ENCODE assay signal across 17 mouse cellular contexts in the genomic region with DNA sequence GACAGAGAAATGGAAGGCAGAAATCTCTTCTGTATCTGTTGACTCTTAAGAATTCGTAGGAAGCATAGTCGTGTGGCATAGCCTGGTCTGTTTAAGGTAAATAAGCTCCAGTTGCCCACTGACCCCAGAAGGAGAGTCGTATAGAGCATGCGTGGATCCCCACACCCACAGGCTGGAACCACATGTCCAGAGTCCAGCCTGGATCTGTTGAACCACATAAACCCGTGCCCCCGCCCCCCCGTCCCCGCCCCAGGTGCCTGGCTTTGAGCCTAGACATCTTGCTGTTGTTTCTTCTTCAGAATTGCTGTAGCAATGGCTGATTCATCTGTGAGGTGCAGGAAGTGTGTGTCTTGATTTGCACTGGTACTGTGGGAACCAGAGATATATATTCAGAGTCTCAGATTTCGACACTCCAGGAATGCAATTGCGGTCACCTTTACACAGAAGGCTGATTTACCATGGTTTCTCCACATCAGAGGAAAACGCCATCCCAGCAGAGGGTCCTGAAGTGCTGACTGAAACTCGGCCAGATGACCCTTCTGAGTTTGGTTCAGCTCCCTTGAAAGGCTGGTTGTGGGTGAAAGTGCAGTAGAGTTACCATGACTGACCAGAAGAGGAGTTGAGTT.
DNase-seq lines count a peak whose midpoint lies in the region; ATAC-seq and TF ChIP-seq lines count a peak whose summit lies in the region.
"Had no signal": no experiment of that assay in that cellular context is flagged by ENCODE, and none has a peak within 500 bp of the region (broad histone marks: within the 10 kb centered on the region; RNA-seq: fewer than 3 reads in every experiment).

No protein-coding gene starts in this region.

- H3K27ac ChIP-seq in embryonic fibroblast, embryonic 13.5 days (ENCODE audit: insufficient read depth, low read length): peak overlapping the region; percentile 64
- H3K27ac ChIP-seq in kidney, postnatal 0 days: peak overlapping the region; percentile 51
- no peak overlapping the region for H3K27ac ChIP-seq in midbrain, embryonic 13.5 days
- H3K27ac ChIP-seq: forebrain, embryonic 10.5 days; heart, embryonic 15.5 days; hindbrain, embryonic 13.5 days; macrophage; midbrain, embryonic 12.5 days had no signal

- intact Hi-C loops in heart, postnatal 36 days (cut with DNase I): no loop called here

- DNase-seq in cerebellum, adult 9-10 months: peak; percentile 11
- no peak for DNase-seq in cerebellum, postnatal 25 days
- DNase-seq in 3134 (ENCODE audit: extremely low read depth, insufficient read length, low spot score): peak; percentile 9
- DNase-seq in kidney, postnatal 0 days (ENCODE audit: low spot score): no peak
- DNase-seq in heart, postnatal 36 days: no peak
- DNase-seq in right cerebral cortex, postnatal 14 days: no peak
- DNase-seq: cerebellum, adult 2 months; heart, adult 11 months; lung, adult 2 months; thymus, postnatal 36 days had no signal

- no peaks in the 10 kb centered on the region for H3K27me3 ChIP-seq in kidney, postnatal 0 days (ENCODE audit: insufficient read depth, low read length)
- H3K27me3 ChIP-seq in midbrain, embryonic 13.5 days: no peaks in the 10 kb centered on the region
- H3K27me3 ChIP-seq: heart, embryonic 15.5 days; hindbrain, embryonic 13.5 days; midbrain, embryonic 12.5 days had no signal

- H3K4me2 ChIP-seq in kidney, postnatal 0 days (ENCODE audit: low read length): no peak overlapping the region
- no peak overlapping the region for H3K4me2 ChIP-seq in midbrain, embryonic 13.5 days (replicated peaks)
- H3K4me2 ChIP-seq: heart, embryonic 15.5 days; hindbrain, embryonic 13.5 days; midbrain, embryonic 12.5 days had no signal

- no peak overlapping the region for H3K4me3 ChIP-seq in embryonic fibroblast, embryonic 13.5 days (ENCODE audit: insufficient read depth, low read length)
- H3K4me3 ChIP-seq in kidney, postnatal 0 days (replicated peaks; ENCODE audit: low read depth, low read length): no peak overlapping the region
- H3K4me3 ChIP-seq in midbrain, embryonic 13.5 days (replicated peaks): no peak overlapping the region
- H3K4me3 ChIP-seq: forebrain, embryonic 10.5 days; heart, embryonic 15.5 days; hindbrain, embryonic 13.5 days; midbrain, embryonic 12.5 days had no signal

- no peaks in the 10 kb centered on the region for H3K9me3 ChIP-seq in kidney, postnatal 0 days (replicated peaks; ENCODE audit: low read length)
- H3K9me3 ChIP-seq in midbrain, embryonic 13.5 days: no peaks in the 10 kb centered on the region
- H3K9me3 ChIP-seq: forebrain, embryonic 10.5 days; heart, embryonic 15.5 days; hindbrain, embryonic 13.5 days; midbrain, embryonic 12.5 days had no signal

- TF ChIP-seq POLR2A in embryonic fibroblast, embryonic 13.5 days (IDR thresholded peaks at IDR 0.05; ENCODE audit: low read depth, low read length): no peak

- peak; percentile 77 for ATAC-seq in kidney, postnatal 0 days (replicated peaks; ENCODE audit: low FRiP score, low read depth)
- no peak for ATAC-seq in midbrain, embryonic 13.5 days

- H3K9ac ChIP-seq in kidney, postnatal 0 days (ENCODE audit: low read depth, low read length): no peak overlapping the region
- H3K9ac ChIP-seq in midbrain, embryonic 13.5 days (replicated peaks): no peak overlapping the region
- H3K9ac ChIP-seq: heart, embryonic 15.5 days; hindbrain, embryonic 13.5 days; midbrain, embryonic 12.5 days had no signal

- WGBS in kidney, postnatal 0 days: 46% methylated on average over 12 of the region's 12 CpGs
- 86% methylated on average over 12 of the region's 12 CpGs for WGBS in midbrain, embryonic 13.5 days

- peaks cover 10% of the 10 kb centered on the region for H3K4me1 ChIP-seq in embryonic fibroblast, embryonic 13.5 days (ENCODE audit: control insufficient read depth, insufficient read depth, low read length)
- H3K4me1 ChIP-seq in kidney, postnatal 0 days (replicated peaks; ENCODE audit: insufficient read depth, low read length): peaks cover 15% of the 10 kb centered on the region; the same call in 1 of the 2 replicates
- H3K4me1 ChIP-seq in midbrain, embryonic 13.5 days (replicated peaks): no peaks in the 10 kb centered on the region
- H3K4me1 ChIP-seq: heart, embryonic 15.5 days; hindbrain, embryonic 13.5 days; midbrain, embryonic 12.5 days had no signal

- TF ChIP-seq CTCF in embryonic fibroblast, embryonic 13.5 days (IDR thresholded peaks at IDR 0.05; ENCODE audit: borderline replicate concordance, insufficient read depth, low read length): no peak
- no peak for TF ChIP-seq CTCF in kidney, postnatal 0 days (IDR thresholded peaks at IDR 0.05; ENCODE audit: low read depth)

- no peaks in the 10 kb centered on the region for H3K36me3 ChIP-seq in kidney, postnatal 0 days (ENCODE audit: insufficient read depth, low read length)
- no peaks in the 10 kb centered on the region for H3K36me3 ChIP-seq in midbrain, embryonic 13.5 days
- H3K36me3 ChIP-seq: forebrain, embryonic 10.5 days; heart, embryonic 15.5 days; hindbrain, embryonic 13.5 days; midbrain, embryonic 12.5 days had no signal

Comparison
In these comparisons a context has a peak if more than half of its experiments do, and no peak if none do; other contexts are left out.
1. DNase-seq: peak in cerebellum, adult 9-10 months (single experiment) and 3134 (single experiment); none in cerebellum, postnatal 25 days (0 of 2), kidney, postnatal 0 days (single experiment), heart, postnatal 36 days (0 of 2) and right cerebral cortex, postnatal 14 days (single experiment).